Mouse (Mus musculus) hindbrain, embryonic 10.5 days (tissue): ENCODE results near the gene Nrxn1. TPM values are rescaled to one million over a fixed set of nuclear protein-coding genes. Genes with fewer than 3 reads are reported as not detected.
A peak's percentile ranks its signal among the peaks of the same experiment; 100 is the strongest.
"Not testable (repeated sequence)": the region's sequence is repeated elsewhere in the genome, so short reads cannot be mapped to it uniquely, and the experiment has no call there.

Experiments used
- DNase-seq: peaks from one replicate; pipeline ENCODE4 v3.0.0-alpha.2; 2017; ENCODE audit warnings: low spot score
- H3K27ac ChIP-seq: fragments of 300-500 bp; sonication (generic); 2 replicates; pipeline ENCODE4 v1.5.1; 2016; ENCODE audit warnings: mild to moderate bottlenecking, moderate library complexity
- H3K27me3 ChIP-seq: fragments of 300-500 bp; sonication (generic); 2 replicates; pipeline ENCODE4 v1.6.1; 2016; ENCODE audit warnings: mild to moderate bottlenecking; ENCODE audit not compliant: poor library complexity, insufficient read depth, severe bottlenecking
- H3K36me3 ChIP-seq: fragments of 300-500 bp; sonication (generic); 2 replicates; pipeline ENCODE4 v1.6.1; 2016; ENCODE audit warnings: mild to moderate bottlenecking, moderate library complexity
- H3K4me1 ChIP-seq: fragments of 300-500 bp; sonication (generic); replicated peaks from 2 replicates; pipeline ENCODE4 v1.6.1; 2016; ENCODE audit warnings: mild to moderate bottlenecking
- H3K4me3 ChIP-seq: fragments of 300-500 bp; sonication (generic); 2 replicates; pipeline ENCODE4 v1.5.1; 2016; ENCODE audit warnings: mild to moderate bottlenecking, moderate library complexity
- H3K9me3 ChIP-seq: fragments of 300-500 bp; sonication (generic); 2 replicates; pipeline ENCODE4 v1.6.1; 2016; ENCODE audit warnings: mild to moderate bottlenecking, moderate library complexity
- WGBS: fragments of 180-500 bp; shearing (Covaris S2); methylation state at CpG from one replicate; pipeline ENCODE4 v1.1.7; 2016; 5-methylcytosine and 5-hydroxymethylcytosine counted together
- polyA plus RNA-seq: library from polyadenylated mRNA; unstranded; fragments of >200 nt; fragmentation: Nextera tagmentation; extraction: Ambion mirVana; gene quantifications from 2 replicates; pipeline ENCODE4 v1.2.1, GENCODE M21; 2016

The Nrxn1 gene
- polyA plus RNA-seq, 1 experiment from 2014 or later: 15.4 TPM

GRCm38 (mm10) chr17:90550415-90550814, 542.5 kb downstream of the Nrxn1 start:
- H3K4me1 ChIP-seq: peaks cover 14% of the 10 kb centered on the region; the same call in 1 of the 2 replicates
- H3K9me3 ChIP-seq: no peaks in the 10 kb centered on the region
- no peak overlapping the region for H3K4me3 ChIP-seq
- WGBS: 96% methylated on average over 4 of the region's 4 CpGs
- no peaks in the 10 kb centered on the region for H3K27me3 ChIP-seq
- DNase-seq: no peak
- H3K36me3 ChIP-seq: no peaks in the 10 kb centered on the region
- H3K27ac ChIP-seq: no peak overlapping the region

GRCm38 (mm10) chr17:90546806-90547205, 546.1 kb downstream of the Nrxn1 start:
- Histone ChIP-seq H3K4me1 (peaks cover 27% of the 10 kb centered on the region; the same call in 1 of the 2 replicates), H3K36me3 (no peaks in the 10 kb centered on the region), H3K4me3 (no peak overlapping the region), H3K27me3 (no peaks in the 10 kb centered on the region), H3K9me3 (no peaks in the 10 kb centered on the region), H3K27ac (no peak overlapping the region)
- 49% methylated on average over 4 of the region's 4 CpGs for WGBS
- no peak for DNase-seq

GRCm38 (mm10) chr17:90544639-90545259, 548.1 kb downstream of the Nrxn1 start:
- no peak for DNase-seq
- H3K27me3 ChIP-seq: no peaks in the 10 kb centered on the region
- no peaks in the 10 kb centered on the region for H3K9me3 ChIP-seq
- WGBS: 64% methylated on average over 8 of the region's 8 CpGs
- H3K36me3 ChIP-seq: no peaks in the 10 kb centered on the region
- H3K27ac ChIP-seq: no peak overlapping the region
- no peak overlapping the region for H3K4me3 ChIP-seq
- peaks cover 27% of the 10 kb centered on the region; the same call in 1 of the 2 replicates for H3K4me1 ChIP-seq

DNA sequence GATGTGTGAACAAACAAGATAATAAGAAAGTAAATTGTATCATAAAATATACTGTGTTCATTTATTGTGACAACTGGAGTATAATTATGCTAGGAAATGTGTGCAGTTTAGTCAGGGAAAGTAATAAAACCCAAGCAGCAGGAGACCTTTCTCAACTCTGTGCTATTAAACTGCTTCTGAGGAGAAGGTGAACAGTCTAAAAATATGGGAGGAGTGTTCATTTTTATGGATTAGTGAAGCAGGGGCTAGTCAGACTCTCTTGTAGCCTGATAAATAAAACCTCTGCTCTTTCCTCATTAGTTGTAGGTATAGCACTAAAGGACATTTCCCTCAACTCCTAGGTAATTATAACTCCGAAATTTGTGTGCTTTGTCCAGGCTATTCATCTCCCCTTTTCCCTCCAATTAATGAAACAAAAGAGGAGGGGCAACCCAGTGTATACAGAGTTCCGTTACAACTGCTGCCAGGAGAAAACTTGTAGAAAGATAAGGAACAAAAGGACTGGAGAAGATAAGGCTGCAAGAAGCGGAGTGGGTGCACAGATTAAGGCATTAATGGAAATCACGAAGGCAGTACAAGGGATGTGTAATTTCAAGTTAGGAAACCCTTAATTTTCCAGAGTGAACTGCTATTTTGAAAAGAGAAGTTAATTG, 548.8 kb downstream of the Nrxn1 start:
- Histone ChIP-seq H3K36me3 (no peaks in the 10 kb centered on the region), H3K9me3 (no peaks in the 10 kb centered on the region), H3K27ac (no peak overlapping the region), H3K27me3 (no peaks in the 10 kb centered on the region), H3K4me3 (no peak overlapping the region), H3K4me1 (peaks cover 27% of the 10 kb centered on the region; the same call in 1 of the 2 replicates)
- 55% methylated on average over 4 of the region's 4 CpGs for WGBS
- no peak for DNase-seq

- H3K4me1 ChIP-seq: no peaks in the 10 kb centered on the region
- no peaks in the 10 kb centered on the region for H3K36me3 ChIP-seq
- no peaks in the 10 kb centered on the region for H3K27me3 ChIP-seq
- H3K4me3 ChIP-seq: no peak overlapping the region
- H3K9me3 ChIP-seq: no peaks in the 10 kb centered on the region
- DNase-seq: no peak
- WGBS: 97% methylated on average over 2 of the region's 2 CpGs
- H3K27ac ChIP-seq: no peak overlapping the region
Measured at GRCm38 (mm10) chr17:90531443-90531842, 561.4 kb downstream of the Nrxn1 start.

GRCm38 (mm10) chr17:90506026-90506425, 586.8 kb downstream of the Nrxn1 start:
- 76% methylated on average over 2 of the region's 2 CpGs for WGBS
- H3K4me1 ChIP-seq: no peaks in the 10 kb centered on the region

GRCm38 (mm10) chr17:90503999-90504398, 588.9 kb downstream of the Nrxn1 start:
- WGBS: 77% methylated on average over 7 of the region's 7 CpGs
- H3K27me3 ChIP-seq, H3K4me3 ChIP-seq, DNase-seq, H3K36me3 ChIP-seq, H3K4me1 ChIP-seq, H3K27ac ChIP-seq, H3K9me3 ChIP-seq: not testable (repeated sequence)

More at GRCm38 (mm10) chr17:90506026-90506425, 586.8 kb downstream of the Nrxn1 start:
- Histone ChIP-seq H3K9me3 (no peaks in the 10 kb centered on the region), H3K27ac (no peak overlapping the region), H3K4me3 (no peak overlapping the region), H3K27me3 (no peaks in the 10 kb centered on the region), H3K36me3 (no peaks in the 10 kb centered on the region)
- no peak for DNase-seq

GRCm38 (mm10) chr17:90501023-90501675, 591.7 kb downstream of the Nrxn1 start:
- Histone ChIP-seq H3K36me3 (no peaks in the 10 kb centered on the region), H3K27me3 (no peaks in the 10 kb centered on the region), H3K4me1 (no peaks in the 10 kb centered on the region), H3K4me3 (no peak overlapping the region), H3K27ac (no peak overlapping the region), H3K9me3 (no peaks in the 10 kb centered on the region)
- WGBS: 52% methylated on average over 6 of the region's 6 CpGs
- DNase-seq: peak; percentile 42

DNA sequence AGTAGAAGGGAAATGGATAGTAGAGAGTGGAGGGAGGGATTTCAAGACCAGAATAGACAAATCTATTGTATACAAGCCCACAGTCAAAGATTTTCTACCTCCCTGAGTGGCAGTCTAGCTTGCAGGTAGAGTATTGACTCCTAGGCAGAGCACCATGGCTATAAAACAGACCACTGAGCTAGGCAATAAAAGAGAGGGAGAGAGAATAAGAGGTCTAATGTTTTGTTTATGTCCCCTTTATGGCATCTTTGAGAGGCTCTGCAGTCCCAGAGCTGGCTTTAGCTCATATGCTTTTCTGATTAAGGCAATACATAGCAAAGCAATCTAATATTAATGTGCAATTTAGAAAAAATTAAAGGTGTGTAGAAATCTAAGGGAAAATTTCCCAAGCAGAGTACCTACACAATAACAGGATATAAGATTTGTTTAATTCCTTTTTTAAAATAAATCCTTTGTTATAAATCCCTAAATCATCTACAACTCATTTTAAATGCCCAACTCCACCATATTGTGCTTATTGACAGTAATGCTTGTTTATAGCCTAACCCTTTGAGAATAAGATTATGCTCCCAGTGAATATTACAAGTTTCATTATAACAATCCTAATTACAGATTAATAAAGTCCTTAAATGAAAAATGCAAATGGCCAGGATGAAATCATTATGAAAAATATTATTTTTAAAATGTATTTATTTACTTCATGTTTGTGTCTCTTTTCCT, 613.2 kb downstream of the Nrxn1 start:
- H3K4me3 ChIP-seq: no peak overlapping the region
- DNase-seq: no peak
- no peaks in the 10 kb centered on the region for H3K27me3 ChIP-seq
- H3K36me3 ChIP-seq: no peaks in the 10 kb centered on the region
- H3K27ac ChIP-seq: no peak overlapping the region
- no peaks in the 10 kb centered on the region for H3K4me1 ChIP-seq
- H3K9me3 ChIP-seq: no peaks in the 10 kb centered on the region

DNA sequence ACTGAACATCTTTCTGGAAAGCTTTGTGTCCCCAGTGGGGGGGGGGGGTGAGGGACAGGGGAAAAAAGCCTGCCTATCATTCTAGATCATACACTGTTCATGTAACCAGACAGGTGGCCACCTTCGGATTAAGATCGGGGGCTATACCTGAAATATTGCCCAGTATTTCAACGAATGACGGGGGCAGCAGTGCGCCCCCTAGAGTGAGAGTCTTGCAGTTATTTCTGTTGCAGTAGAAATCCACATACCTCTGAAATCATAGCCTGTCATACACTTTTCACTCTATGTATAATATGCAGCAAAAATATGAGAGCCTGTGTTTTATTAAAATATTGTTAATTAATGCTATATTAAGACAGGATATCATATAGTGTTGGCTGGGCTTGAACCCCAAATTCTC, 636.1 kb downstream of the Nrxn1 start:
- no peak for DNase-seq
- Histone ChIP-seq H3K36me3 (no peaks in the 10 kb centered on the region), H3K27me3 (peaks cover 45% of the 10 kb centered on the region)

DNA sequence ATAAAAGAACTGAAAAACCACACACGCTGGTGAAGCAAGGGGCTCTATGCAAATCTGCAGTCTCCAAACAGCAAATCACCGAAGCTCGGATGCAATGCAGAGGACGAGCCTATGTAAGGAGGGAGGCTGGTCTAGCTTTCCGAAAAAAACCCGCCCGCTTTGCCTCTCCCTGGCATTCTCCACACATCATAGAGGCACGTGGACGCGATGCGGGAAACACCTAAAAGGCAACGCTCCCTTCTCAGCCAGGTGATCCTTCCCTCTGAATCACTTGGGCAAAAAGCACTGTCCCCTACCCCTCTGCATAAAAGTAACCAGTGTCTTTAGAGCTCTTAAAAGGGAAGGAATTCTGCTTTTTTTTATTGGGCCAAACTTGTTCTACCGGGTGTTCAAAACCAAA, 637.0 kb downstream of the Nrxn1 start:
- Histone ChIP-seq H3K9me3 (no peaks in the 10 kb centered on the region), H3K27me3 (peaks cover 45% of the 10 kb centered on the region), H3K4me1 (peaks cover 32% of the 10 kb centered on the region), H3K4me3 (peak overlapping the region; percentile 69), H3K27ac (peak overlapping the region; percentile 12; the same call in 1 of the 2 replicates), H3K36me3 (no peaks in the 10 kb centered on the region)
- WGBS: 1% methylated on average over 13 of the region's 13 CpGs
- DNase-seq: peak; percentile 58

More for the DNA sequence above, 636.1 kb downstream of the Nrxn1 start:
- WGBS: 30% methylated on average over 5 of the region's 5 CpGs
- H3K27ac ChIP-seq: no peak overlapping the region
- H3K4me1 ChIP-seq: peaks cover 32% of the 10 kb centered on the region
- H3K9me3 ChIP-seq: no peaks in the 10 kb centered on the region
- 0 out of 2 replicates have a peak overlapping the region, but pooled peaks have one; percentile 69 for H3K4me3 ChIP-seq

DNA sequence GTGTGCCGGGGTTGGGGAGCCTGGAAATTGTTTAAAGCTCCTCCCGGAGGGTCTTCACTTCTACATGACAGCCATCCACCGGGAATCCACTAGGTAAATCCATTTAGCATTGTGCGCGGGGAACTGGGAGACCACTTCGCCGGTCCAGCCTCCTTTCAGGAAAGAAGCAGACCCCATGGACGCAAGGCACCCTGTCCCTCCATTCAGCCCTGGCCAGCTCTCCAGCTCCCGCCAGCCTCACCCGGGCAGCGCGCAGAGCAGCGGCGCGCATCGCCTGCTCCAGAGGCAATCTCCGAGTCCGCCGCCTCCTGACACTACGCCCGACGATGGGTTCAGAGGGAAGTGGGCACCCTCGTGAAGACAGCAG, 637.5 kb downstream of the Nrxn1 start:
- Histone ChIP-seq H3K4me3 (peak overlapping the region; percentile 69), H3K27me3 (peaks cover 45% of the 10 kb centered on the region), H3K27ac (peak overlapping the region; percentile 76), H3K4me1 (peaks cover 32% of the 10 kb centered on the region), H3K9me3 (no peaks in the 10 kb centered on the region), H3K36me3 (no peaks in the 10 kb centered on the region)
- no peak for DNase-seq
- WGBS: 0% methylated on average over 23 of the region's 23 CpGs
